Mouse (Mus musculus) lung, postnatal 0 days (tissue): Measurements from ENCODE around the gene Ssxb6.
"Not testable (repeated sequence)": the region's sequence is repeated elsewhere in the genome, so short reads cannot be mapped to it uniquely, and the experiment has no call there.

Source experiments
- CTCF ChIP-seq: IDR thresholded peaks from 2 replicates; pipeline ENCODE4 v1.5.1; 2016; ENCODE audit warnings: antibody characterized with exemption, mild to moderate bottlenecking
- EP300 ChIP-seq: IDR thresholded peaks from 2 replicates; pipeline ENCODE4 v1.6.1; 2016; ENCODE audit warnings: antibody characterized with exemption, mild to moderate bottlenecking, control low read depth

- not testable (repeated sequence) for TF ChIP-seq CTCF, EP300
Observed at GRCm38 (mm10) chrX:8548155-8548554, at the start of gene Ssxb6.
